Mouse (Mus musculus): ENCODE results near the gene Scn3a.

- TF ChIP-seq CTCF (conservative IDR thresholded peaks at IDR 0.05; ENCODE audit: insufficient read depth, insufficient read length, low read depth, low read length) (no peak), POLR2A (IDR thresholded peaks at IDR 0.05; ENCODE audit: low read depth, low read length) (no peak)
Observed at GRCm38 (mm10) chr2:65611887-65612286, 44.5 kb upstream of the Scn3a start.

All from kidney, adult 2 months (tissue).